Mouse (Mus musculus): ENCODE data around the gene Olfr887. TPM values are rescaled to one million over a fixed set of nuclear protein-coding genes. Genes with fewer than 3 reads are reported as not detected.

Olfr887 gene
- not detected for total RNA-seq (2021)

GRCm38 (mm10) chr9:38083772-38084171, at the start of gene Olfr887:
Gene Olfr887, plus strand, starts transcription at chr9:38084072.
- DNase-seq: no peak
- intact Hi-C loops (cut with DNase I): no loop called here

GRCm38 (mm10) chr9:38046255-38046654, 37.6 kb upstream of the Olfr887 start, which contains the start of gene Olfr884:
Gene Olfr884, plus strand, starts transcription at chr9:38046555.
- intact Hi-C loops (cut with DNase I): no loop called here
- no peak for DNase-seq

GRCm38 (mm10) chr9:38061022-38061421, 22.9 kb upstream of the Olfr887 start, which contains the start of gene Olfr885:
Gene Olfr885, plus strand, starts transcription at chr9:38061322.
- intact Hi-C loops (cut with DNase I): no loop called here
- no peak for DNase-seq

- intact Hi-C loops (cut with DNase I): no loop called here
- no peak for DNase-seq
Measured at GRCm38 (mm10) chr9:38107828-38108227, 24.0 kb downstream of the Olfr887 start, which contains the start of gene Olfr888. Gene Olfr888, plus strand, starts transcription at chr9:38108128.

- no peak for DNase-seq
- intact Hi-C loops (cut with DNase I): no loop called here
Measured at GRCm38 (mm10) chr9:38114898-38115297, 31.0 kb downstream of the Olfr887 start, which contains the start of gene Olfr889. Gene Olfr889, plus strand, starts transcription at chr9:38115198.

Other genes with a start within 250 kb of the Olfr887 start
- gene Olfr877, start 229.8 kb upstream of the Olfr887 start, total RNA-seq (2021): not detected
- gene Olfr145, start 187.3 kb upstream of the Olfr887 start, total RNA-seq (2021): not detected
- not detected for gene Olfr878, start 166.2 kb upstream of the Olfr887 start, total RNA-seq (2021)
- not detected for gene Olfr881, start 92.2 kb upstream of the Olfr887 start, total RNA-seq (2021)
- not detected for gene Olfr883, start 58.3 kb upstream of the Olfr887 start, total RNA-seq (2021)
- gene Olfr884, start 37.5 kb upstream of the Olfr887 start, total RNA-seq (2021): not detected
- gene Olfr885, start 22.8 kb upstream of the Olfr887 start, total RNA-seq (2021): not detected
- not detected for gene Olfr888, start 24.1 kb downstream of the Olfr887 start, total RNA-seq (2021)
- not detected for gene Olfr889, start 31.1 kb downstream of the Olfr887 start, total RNA-seq (2021)
- gene Olfr890, start 58.4 kb downstream of the Olfr887 start, total RNA-seq (2021): not detected
- not detected for gene Olfr891, start 96.7 kb downstream of the Olfr887 start, total RNA-seq (2021)
- not detected for gene Olfr893, start 124.3 kb downstream of the Olfr887 start, total RNA-seq (2021)
- gene Olfr894, start 134.0 kb downstream of the Olfr887 start, total RNA-seq (2021): not detected
- not detected for gene Olfr143, start 168.7 kb downstream of the Olfr887 start, total RNA-seq (2021)
- not detected for gene Olfr895, start 183.8 kb downstream of the Olfr887 start, total RNA-seq (2021)
- not detected for gene Olfr896-ps1, start 207.0 kb downstream of the Olfr887 start, total RNA-seq (2021)
- gene Olfr25, start 245.0 kb downstream of the Olfr887 start, total RNA-seq (2021): not detected

Measured in left cerebral cortex, postnatal 4 days (tissue).